ENCODE assay signal across 8 mouse cellular contexts in the genomic region with DNA sequence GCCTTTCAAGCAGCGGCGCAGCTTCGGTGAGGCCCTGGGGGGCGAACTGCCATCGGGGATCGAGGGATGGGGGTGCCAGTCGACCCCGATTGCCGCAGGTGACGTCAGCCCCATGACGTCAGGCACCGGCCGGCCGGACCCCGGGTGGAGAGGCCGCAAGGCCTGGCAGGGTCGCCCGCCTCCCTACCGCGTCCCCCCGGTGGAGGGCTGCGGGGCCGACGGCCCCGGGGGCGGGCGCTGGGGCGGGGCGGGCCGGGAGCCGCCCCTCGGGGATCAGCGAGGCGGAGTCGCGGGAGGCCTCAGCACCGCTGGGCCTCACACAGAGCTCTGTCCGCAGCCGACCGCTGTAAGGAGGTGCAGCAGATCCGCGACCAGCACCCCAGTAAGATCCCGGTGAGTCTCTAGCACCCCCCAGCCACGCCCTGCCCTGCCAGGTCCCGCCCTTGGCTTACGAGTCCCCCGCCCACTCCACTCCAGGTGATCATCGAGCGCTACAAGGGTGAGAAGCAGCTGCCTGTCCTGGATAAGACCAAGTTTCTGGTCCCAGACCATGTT. TPM values are rescaled to one million over a fixed set of nuclear protein-coding genes. Genes with fewer than 3 reads are reported as not detected.
DNase-seq lines count a peak whose midpoint lies in the region; ATAC-seq and TF ChIP-seq lines count a peak whose summit lies in the region.

No protein-coding gene starts in this region.

- TF ChIP-seq CTCF in cerebellum, adult 2 months (IDR thresholded peaks at IDR 0.05; ENCODE audit: borderline replicate concordance, insufficient read depth, low read depth, low read length), result no peak

- H3K27ac ChIP-seq in cerebellum, adult 2 months (ENCODE audit: insufficient read depth, low read length), result peak overlapping the region; percentile 88
- H3K27ac ChIP-seq in forebrain, embryonic 16.5 days (ENCODE audit: low read length), result peak overlapping the region; percentile 79
- H3K27ac ChIP-seq in hindbrain, embryonic 14.5 days, result peak overlapping the region; percentile 94
- no peak overlapping the region for H3K27ac ChIP-seq in limb, embryonic 11.5 days (replicated peaks; ENCODE audit: low read depth, low read length)
- no peak overlapping the region for H3K27ac ChIP-seq in midbrain, embryonic 11.5 days (ENCODE audit: low read depth, low read length)

- peak; percentile 80 for ATAC-seq in forebrain, embryonic 16.5 days
- peak; percentile 67 for ATAC-seq in hindbrain, embryonic 14.5 days (ENCODE audit: low FRiP score)
- peak; percentile 76 for ATAC-seq in limb, embryonic 11.5 days (ENCODE audit: insufficient number of reproducible peaks, low FRiP score, low TSS enrichment, low read depth)
- ATAC-seq in midbrain, embryonic 11.5 days (ENCODE audit: low FRiP score), result peak; percentile 81

- peaks cover 12% of the 10 kb centered on the region for H3K4me1 ChIP-seq in cerebellum, adult 2 months (ENCODE audit: control insufficient read depth, insufficient read depth, low read length)
- H3K4me1 ChIP-seq in forebrain, embryonic 16.5 days (replicated peaks; ENCODE audit: control insufficient read depth, insufficient read depth, low read length), result peaks cover 9% of the 10 kb centered on the region
- H3K4me1 ChIP-seq in hindbrain, embryonic 14.5 days (replicated peaks; ENCODE audit: control insufficient read depth, insufficient read depth, low read length), result peaks cover 8% of the 10 kb centered on the region
- H3K4me1 ChIP-seq in limb, embryonic 11.5 days (ENCODE audit: control insufficient read depth, insufficient read depth, low read length), result peaks cover 5% of the 10 kb centered on the region; the same call in 1 of the 2 replicates
- H3K4me1 ChIP-seq in midbrain, embryonic 11.5 days (ENCODE audit: control insufficient read depth, insufficient read depth, low read length), result peaks cover 7% of the 10 kb centered on the region

- H3K9me3 ChIP-seq in forebrain, embryonic 16.5 days (ENCODE audit: control insufficient read depth, low read length), result no peaks in the 10 kb centered on the region
- no peaks in the 10 kb centered on the region for H3K9me3 ChIP-seq in hindbrain, embryonic 14.5 days (ENCODE audit: control insufficient read depth, low read length)
- no peaks in the 10 kb centered on the region for H3K9me3 ChIP-seq in limb, embryonic 11.5 days (ENCODE audit: control insufficient read depth, low read length)
- H3K9me3 ChIP-seq in midbrain, embryonic 11.5 days (ENCODE audit: control insufficient read depth, low read length), result no peaks in the 10 kb centered on the region

- H3K4me2 ChIP-seq in forebrain, embryonic 16.5 days (ENCODE audit: low read length), result peak overlapping the region; percentile 77
- H3K4me2 ChIP-seq in hindbrain, embryonic 14.5 days (replicated peaks), result peak overlapping the region; percentile 93
- peak overlapping the region; percentile 70 for H3K4me2 ChIP-seq in limb, embryonic 11.5 days (ENCODE audit: low read depth, severe bottlenecking)
- peak overlapping the region; percentile 73 for H3K4me2 ChIP-seq in midbrain, embryonic 11.5 days

- peak overlapping the region; percentile 93 for H3K9ac ChIP-seq in forebrain, embryonic 16.5 days (replicated peaks; ENCODE audit: low read depth, low read length)
- H3K9ac ChIP-seq in hindbrain, embryonic 14.5 days, result peak overlapping the region; percentile 97
- H3K9ac ChIP-seq in limb, embryonic 11.5 days (ENCODE audit: low read length), result peak overlapping the region; percentile 87
- peak overlapping the region; percentile 84 for H3K9ac ChIP-seq in midbrain, embryonic 11.5 days (ENCODE audit: low read length)

- peak overlapping the region; percentile 80 for H3K4me3 ChIP-seq in cerebellum, adult 2 months (replicated peaks; ENCODE audit: insufficient read depth, low read depth, low read length)
- peak overlapping the region; percentile 83 for H3K4me3 ChIP-seq in forebrain, embryonic 16.5 days (replicated peaks; ENCODE audit: low read length)
- H3K4me3 ChIP-seq in hindbrain, embryonic 14.5 days (replicated peaks; ENCODE audit: low read length), result peak overlapping the region; percentile 99
- H3K4me3 ChIP-seq in limb, embryonic 11.5 days (ENCODE audit: low read depth, low read length), result peak overlapping the region; percentile 86
- H3K4me3 ChIP-seq in midbrain, embryonic 11.5 days (ENCODE audit: low read depth, low read length), result peak overlapping the region; percentile 90

- WGBS in cerebellum, adult 2 months, result under 1% methylated on average over 46 of the region's 49 CpGs
- WGBS in forebrain, embryonic 16.5 days, result under 1% methylated on average over 42 of the region's 49 CpGs
- WGBS in hindbrain, embryonic 14.5 days, result 2% methylated on average over 46 of the region's 49 CpGs
- WGBS in limb, embryonic 11.5 days, result under 1% methylated on average over 47 of the region's 49 CpGs
- under 1% methylated on average over 42 of the region's 49 CpGs for WGBS in midbrain, embryonic 11.5 days

- H3K27me3 ChIP-seq in cerebellum, adult 2 months (ENCODE audit: control insufficient read depth, insufficient read depth, low read length), result no peaks in the 10 kb centered on the region
- no peaks in the 10 kb centered on the region for H3K27me3 ChIP-seq in forebrain, embryonic 16.5 days (replicated peaks; ENCODE audit: control insufficient read depth, insufficient read depth, low read length)
- H3K27me3 ChIP-seq in hindbrain, embryonic 14.5 days (ENCODE audit: control insufficient read depth, insufficient read depth, low read length), result no peaks in the 10 kb centered on the region
- no peaks in the 10 kb centered on the region for H3K27me3 ChIP-seq in limb, embryonic 11.5 days (ENCODE audit: control insufficient read depth, insufficient read depth, low read length)
- H3K27me3 ChIP-seq in midbrain, embryonic 11.5 days (ENCODE audit: control insufficient read depth, insufficient read depth, low read length), result no peaks in the 10 kb centered on the region

- peak; percentile 34; the same call in 1 of the 2 replicates for TF ChIP-seq POLR2A in cerebellum, adult 2 months (IDR thresholded peaks at IDR 0.05; ENCODE audit: borderline replicate concordance, insufficient read depth, low read length)

- DNase-seq in kidney, adult 11 months, result peak; percentile 72
- DNase-seq in kidney, adult 18-20 months, result no peak
- DNase-seq in cerebellum, adult 2 months, result peak; percentile 68 to 75
- DNase-seq in hindbrain, embryonic 14.5 days (ENCODE audit: low spot score), result peak; percentile 51
- peak; percentile 66 for DNase-seq in limb, embryonic 11.5 days (ENCODE audit: low spot score)
- DNase-seq in midbrain, embryonic 11.5 days (ENCODE audit: low spot score, missing footprints), result peak; percentile 92
- peak; percentile 57 to 79 for DNase-seq in spleen, postnatal 4 days (ENCODE audit: low spot score in 2 of 2)

- no peaks in the 10 kb centered on the region for H3K36me3 ChIP-seq in forebrain, embryonic 16.5 days (ENCODE audit: control insufficient read depth, insufficient read depth)
- peaks cover 24% of the 10 kb centered on the region; the same call in 1 of the 2 replicates for H3K36me3 ChIP-seq in hindbrain, embryonic 14.5 days (replicated peaks; ENCODE audit: control insufficient read depth, insufficient read depth)
- no peaks in the 10 kb centered on the region for H3K36me3 ChIP-seq in limb, embryonic 11.5 days (ENCODE audit: control insufficient read depth, insufficient read depth, low read length)
- H3K36me3 ChIP-seq in midbrain, embryonic 11.5 days (ENCODE audit: control insufficient read depth, insufficient read depth, low read length), result no peaks in the 10 kb centered on the region

RNA-seq across cellular contexts. Expression of a gene that starts 0.6 kb away (rescaled TPM):
- polyA plus RNA-seq in cerebellum, adult 2 months (2012; rRNA removed), result 407 and 443 TPM in 2 replicates
- polyA plus RNA-seq in forebrain, embryonic 16.5 days (2015; fragmentation: Nextera tagmentation; extraction: Ambion mirVana), result 343 and 425 TPM in 2 replicates
- polyA plus RNA-seq in hindbrain, embryonic 14.5 days (2014; fragmentation: Nextera tagmentation; extraction: Ambion mirVana), result 616 and 629 TPM in 2 replicates
- 114 and 116 TPM in 2 replicates for polyA plus RNA-seq in limb, embryonic 11.5 days (2014; fragmentation: Nextera tagmentation; extraction: Ambion mirVana)
- polyA plus RNA-seq in midbrain, embryonic 11.5 days (2014; fragmentation: Nextera tagmentation; extraction: Ambion mirVana), result 118 and 130 TPM in 2 replicates

RNA-seq across cellular contexts. Expression of a gene that starts 40.4 kb away (rescaled TPM):
- polyA plus RNA-seq in cerebellum, adult 2 months (2012; rRNA removed), result 775 and 836 TPM in 2 replicates
- 621 and 677 TPM in 2 replicates for polyA plus RNA-seq in forebrain, embryonic 16.5 days (2015; fragmentation: Nextera tagmentation; extraction: Ambion mirVana)
- 748 and 784 TPM in 2 replicates for polyA plus RNA-seq in hindbrain, embryonic 14.5 days (2014; fragmentation: Nextera tagmentation; extraction: Ambion mirVana)
- polyA plus RNA-seq in limb, embryonic 11.5 days (2014; fragmentation: Nextera tagmentation; extraction: Ambion mirVana), result 503 and 513 TPM in 2 replicates
- 495 and 519 TPM in 2 replicates for polyA plus RNA-seq in midbrain, embryonic 11.5 days (2014; fragmentation: Nextera tagmentation; extraction: Ambion mirVana)

Comparison
In these comparisons a context has a peak if more than half of its experiments do, and no peak if none do; other contexts are left out.
1. H3K27ac ChIP-seq: peak in cerebellum, adult 2 months (single experiment), forebrain, embryonic 16.5 days (single experiment) and hindbrain, embryonic 14.5 days (single experiment); none in limb, embryonic 11.5 days (single experiment) and midbrain, embryonic 11.5 days (single experiment).
2. Peak in every context shown above with its lines, with median percentiles within 50 percentile points of each other: H3K4me3 ChIP-seq, ATAC-seq, H3K4me2 ChIP-seq and H3K9ac ChIP-seq.